Mouse (Mus musculus): ENCODE measurements around the gene Uty. TPM values are rescaled to one million over a fixed set of nuclear protein-coding genes. Genes with fewer than 3 reads are reported as not detected.

Gene Uty
- total RNA-seq (2012; rRNA removed) (21.4 and 24.4 TPM in 2 replicates), polyA plus RNA-seq (2012; ENCODE audit: insufficient read depth in 1 of 2, insufficient read length in 2 of 2, low read depth in 1 of 2, low replicate concordance in 2 of 2, missing spikeins in 1 of 2) (100 to 1,000 TPM in 1 of 2 experiments, 1 to 10 TPM in 1; 7.4 to 115 TPM)

- no peak for TF ChIP-seq MYC (IDR thresholded peaks at IDR 0.05; ENCODE audit: low read depth, low read length)
- no peak for TF ChIP-seq USF1 (IDR thresholded peaks at IDR 0.05; ENCODE audit: low read depth, low read length)
- TF ChIP-seq ETS1 (IDR thresholded peaks at IDR 0.05; ENCODE audit: low read depth, low read length) = no peak
- TF ChIP-seq GABPA (IDR thresholded peaks at IDR 0.05; ENCODE audit: low read depth, low read length) = no peak
- no peak for TF ChIP-seq TBP (IDR thresholded peaks at IDR 0.05; ENCODE audit: low read depth, low read length)
- no peak for TF ChIP-seq KAT2A (conservative IDR thresholded peaks at IDR 0.05; ENCODE audit: low read depth, low read length)
- TF ChIP-seq JUND (IDR thresholded peaks at IDR 0.05; ENCODE audit: low read depth, low read length) = no peak
- no peak for TF ChIP-seq USF2 (IDR thresholded peaks at IDR 0.05; ENCODE audit: borderline replicate concordance in 1 of 2, insufficient read depth in 1 of 2, low read depth in 1 of 2, low read length in 2 of 2)
- TF ChIP-seq CTCF (IDR thresholded peaks at IDR 0.05 in 2 of 3, conservative IDR thresholded peaks at IDR 0.05 in 1 of 3; ENCODE audit: control insufficient read depth in 1 of 3, insufficient read depth in 1 of 3, low read depth in 2 of 3, low read length in 3 of 3, poor library complexity in 1 of 3, severe bottlenecking in 1 of 3) = no peak
- no peak for TF ChIP-seq TAL1 (IDR thresholded peaks at IDR 0.05; ENCODE audit: low read length)
- TF ChIP-seq ZNF384 (IDR thresholded peaks at IDR 0.05; ENCODE audit: low read depth, low read length) = no peak
- TF ChIP-seq SIN3A (IDR thresholded peaks at IDR 0.05; ENCODE audit: low read length) = no peak
- TF ChIP-seq BHLHE40 (IDR thresholded peaks at IDR 0.05; ENCODE audit: borderline replicate concordance, low read depth, low read length) = no peak
- TF ChIP-seq POLR2A (IDR thresholded peaks at IDR 0.05; ENCODE audit: control insufficient read depth in 1 of 2, insufficient read depth in 1 of 2, low read depth in 1 of 2, low read length in 2 of 2, poor library complexity in 1 of 2) = no peak
- TF ChIP-seq TCF12 (IDR thresholded peaks at IDR 0.05; ENCODE audit: low read depth, low read length) = no peak
- no peak for TF ChIP-seq ELF1 (IDR thresholded peaks at IDR 0.05; ENCODE audit: low read depth, low read length)
- no peak for TF ChIP-seq ZC3H11A (IDR thresholded peaks at IDR 0.05; ENCODE audit: low read depth, low read length)
- TF ChIP-seq NELFE (IDR thresholded peaks at IDR 0.05; ENCODE audit: low read depth, low read length) = no peak
- DNase-seq (ENCODE audit: low read depth, low spot score) = peak; percentile 97
- Histone ChIP-seq H3K36me3 (ENCODE audit: control insufficient read depth in 1 of 2, insufficient read depth in 2 of 2, low read length in 2 of 2) (peaks cover 3 to 17% of the 10 kb centered on the region in 2 experiments; a peak in 2 of 4 replicates), H3K79me2 (ENCODE audit: control insufficient read depth, insufficient read depth, low read length, poor library complexity) (peaks cover 20% of the 10 kb centered on the region), H3K9ac (ENCODE audit: control insufficient read depth, low read depth, low read length, poor library complexity, severe bottlenecking) (peak within 1 kb of the TSS; percentile 93), H3K27ac (ENCODE audit: control insufficient read depth, low read depth, low read length) (peak within 1 kb of the TSS; percentile 98), H3K4me1 (ENCODE audit: control insufficient read depth in 1 of 2, insufficient read depth in 2 of 2, low read length in 2 of 2) (peaks cover 2 to 5% of the 10 kb centered on the region in 2 experiments; a peak in 2 of 4 replicates), H3K27me3 (ENCODE audit: control insufficient read depth in 1 of 2, insufficient read depth in 2 of 2, low read length in 2 of 2) (no peaks in the 10 kb centered on the region), H3K9me3 (replicated peaks; ENCODE audit: insufficient read depth, low read length) (no peaks in the 10 kb centered on the region), H3K4me3 (ENCODE audit: control insufficient read depth in 1 of 2, insufficient read depth in 1 of 2, low read depth in 2 of 2, low read length in 2 of 2) (peak within 1 kb of the TSS; percentile 89 to 95)
Observed at GRCm38 (mm10) chrY:1245426-1245863, at the start of gene Uty. Gene Uty, minus strand, starts transcription at chrY:1245759.

DNA sequence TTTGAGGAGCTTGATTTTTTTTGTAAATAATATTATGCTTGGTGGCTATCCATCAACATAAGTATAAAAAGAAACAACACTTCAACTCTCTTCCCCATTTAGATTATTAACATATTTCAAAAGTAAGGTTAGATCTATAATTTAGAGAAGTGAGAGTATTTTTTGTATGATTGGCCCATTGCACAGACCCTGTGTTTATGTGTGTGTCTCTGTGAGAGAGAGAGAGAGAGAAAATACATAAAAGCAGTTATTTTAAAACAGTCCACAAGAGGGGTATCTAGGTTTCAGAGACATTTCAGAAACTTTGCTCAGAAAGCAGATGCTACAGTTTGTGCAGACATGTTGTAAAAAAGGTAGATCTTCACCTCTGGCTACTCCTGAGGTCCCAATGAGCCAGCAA is 48.1 kb upstream of the Uty start:
- Histone ChIP-seq H3K9me3 (replicated peaks; ENCODE audit: insufficient read depth, low read length) (no peaks in the 10 kb centered on the region), H3K4me1 (ENCODE audit: control insufficient read depth in 1 of 2, insufficient read depth in 2 of 2, low read length in 2 of 2) (no peaks in the 10 kb centered on the region), H3K4me3 (ENCODE audit: control insufficient read depth in 1 of 2, insufficient read depth in 1 of 2, low read depth in 2 of 2, low read length in 2 of 2) (no peak overlapping the region), H3K36me3 (ENCODE audit: control insufficient read depth in 1 of 2, insufficient read depth in 2 of 2, low read length in 2 of 2) (no peaks in the 10 kb centered on the region), H3K27me3 (ENCODE audit: control insufficient read depth in 1 of 2, insufficient read depth in 2 of 2, low read length in 2 of 2) (no peaks in the 10 kb centered on the region), H3K9ac (ENCODE audit: control insufficient read depth, low read depth, low read length, poor library complexity, severe bottlenecking) (no peak overlapping the region), H3K27ac (ENCODE audit: control insufficient read depth, low read depth, low read length) (no peak overlapping the region), H3K79me2 (ENCODE audit: control insufficient read depth, insufficient read depth, low read length, poor library complexity) (no peaks in the 10 kb centered on the region)
- DNase-seq (ENCODE audit: low read depth, low spot score) = no peak
- no peak for TF ChIP-seq RAD21 (IDR thresholded peaks at IDR 0.05; ENCODE audit: low read depth, low read length)
- no peak for TF ChIP-seq MAX (IDR thresholded peaks at IDR 0.05; ENCODE audit: low read length)
- no peak for TF ChIP-seq MEF2A (IDR thresholded peaks at IDR 0.05; ENCODE audit: extremely low read depth, insufficient replicate concordance, low read depth, low read length, poor library complexity, severe bottlenecking)
- TF ChIP-seq ELF1 (IDR thresholded peaks at IDR 0.05; ENCODE audit: low read depth, low read length) = no peak
- no peak for TF ChIP-seq BHLHE40 (IDR thresholded peaks at IDR 0.05; ENCODE audit: borderline replicate concordance, low read depth, low read length)
- TF ChIP-seq GABPA (IDR thresholded peaks at IDR 0.05; ENCODE audit: low read depth, low read length) = no peak
- TF ChIP-seq TCF12 (IDR thresholded peaks at IDR 0.05; ENCODE audit: low read depth, low read length) = no peak
- no peak for TF ChIP-seq RCOR1 (IDR thresholded peaks at IDR 0.05; ENCODE audit: low read depth, low read length)
